Mouse (Mus musculus): ENCODE data around the gene Ifit2. TPM values are rescaled to one million over a fixed set of nuclear protein-coding genes. Genes with fewer than 3 reads are reported as not detected.

Ifit2 gene
- total and polyA plus RNA-seq, 2 experiments from 2014 or later, result 8.2 to 11.5 TPM

- no peak for TF ChIP-seq CTCF (IDR thresholded peaks at IDR 0.05)
- peak; percentile 99 for ATAC-seq (ENCODE audit: low FRiP score)
- Histone ChIP-seq H3K4me1 (ENCODE audit: insufficient read depth, low read length) (0 out of 2 replicates have a peak, but pooled peaks cover 4% of the 10 kb centered on the region), H3K4me2 (ENCODE audit: low read depth, low read length, poor library complexity, severe bottlenecking) (peak within 1 kb of the TSS; percentile 67), H3K27ac (ENCODE audit: low read depth, low read length) (peak within 1 kb of the TSS; percentile 62), H3K9me3 (ENCODE audit: low read length) (no peaks in the 10 kb centered on the region), H3K4me3 (ENCODE audit: low read depth, low read length) (peak within 1 kb of the TSS; percentile 57), H3K9ac (replicated peaks; ENCODE audit: low read length, poor library complexity, severe bottlenecking) (peak within 1 kb of the TSS; percentile 73), H3K27me3 (ENCODE audit: insufficient read depth, low read length) (no peaks in the 10 kb centered on the region), H3K36me3 (ENCODE audit: insufficient read depth, low read length) (no peaks in the 10 kb centered on the region; the same call in 1 of the 2 replicates)
- WGBS, result under 1% methylated on average over 29 of the region's 29 CpGs
- peak; percentile 94 for DNase-seq (ENCODE audit: low spot score)
Observed at GRCm38 (mm10) chr19:34526941-34527682, 23.4 kb upstream of the Ifit2 start, which contains the start of gene Lipa. Lipa (minus strand) TSS chr19:34527474.

DNA sequence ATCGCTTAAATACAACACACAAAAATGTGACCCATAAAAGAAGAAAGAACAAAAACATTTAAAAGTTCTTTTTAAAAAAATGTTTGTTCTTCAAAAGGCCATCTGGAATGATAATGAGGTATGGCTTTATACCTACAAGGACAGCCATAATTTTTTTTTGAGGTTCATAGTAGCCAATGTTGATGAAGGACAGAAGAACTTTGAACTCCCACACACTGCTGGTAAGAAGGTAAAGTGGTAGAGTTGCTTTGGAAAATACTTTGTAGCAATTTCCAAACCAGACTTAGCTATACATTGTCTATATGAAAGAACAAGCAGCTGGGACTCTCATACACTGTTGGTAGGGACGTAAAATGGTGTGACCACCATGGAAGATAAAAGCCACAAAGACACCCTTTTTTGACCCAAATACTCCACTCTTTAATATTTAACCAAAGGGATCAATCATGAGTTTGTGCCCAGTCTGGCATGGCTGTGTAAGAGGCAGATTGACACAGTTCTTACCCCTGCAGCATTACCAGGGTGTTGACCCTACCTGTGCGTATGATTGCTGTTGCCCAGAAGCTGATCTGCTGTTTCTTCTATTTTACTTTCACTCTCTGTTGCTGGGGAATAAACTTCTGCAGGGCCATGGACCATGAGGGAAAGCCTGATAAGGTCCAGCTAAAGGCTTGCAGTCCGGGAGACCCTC lies 18.3 kb upstream of the Ifit2 start:
- Histone ChIP-seq H3K4me2 (ENCODE audit: low read depth, low read length, poor library complexity, severe bottlenecking) (no peak overlapping the region), H3K4me1 (ENCODE audit: insufficient read depth, low read length) (no peaks in the 10 kb centered on the region), H3K36me3 (ENCODE audit: insufficient read depth, low read length) (no peaks in the 10 kb centered on the region), H3K27me3 (ENCODE audit: insufficient read depth, low read length) (no peaks in the 10 kb centered on the region), H3K4me3 (ENCODE audit: low read depth, low read length) (no peak overlapping the region), H3K9me3 (ENCODE audit: low read length) (no peaks in the 10 kb centered on the region), H3K27ac (ENCODE audit: low read depth, low read length) (no peak overlapping the region), H3K9ac (replicated peaks; ENCODE audit: low read length, poor library complexity, severe bottlenecking) (no peak overlapping the region)
- TF ChIP-seq CTCF (IDR thresholded peaks at IDR 0.05), result no peak
- 96% methylated on average over 4 of the region's 4 CpGs for WGBS
- ATAC-seq (ENCODE audit: low FRiP score) (no peak), DNase-seq (ENCODE audit: low spot score) (no peak)

- Histone ChIP-seq H3K4me3 (ENCODE audit: low read depth, low read length) (no peak overlapping the region), H3K4me1 (ENCODE audit: insufficient read depth, low read length) (no peaks in the 10 kb centered on the region), H3K4me2 (ENCODE audit: low read depth, low read length, poor library complexity, severe bottlenecking) (no peak overlapping the region), H3K27ac (ENCODE audit: low read depth, low read length) (no peak overlapping the region), H3K36me3 (ENCODE audit: insufficient read depth, low read length) (no peaks in the 10 kb centered on the region), H3K9ac (replicated peaks; ENCODE audit: low read length, poor library complexity, severe bottlenecking) (no peak overlapping the region), H3K9me3 (ENCODE audit: low read length) (no peaks in the 10 kb centered on the region), H3K27me3 (ENCODE audit: insufficient read depth, low read length) (no peaks in the 10 kb centered on the region)
- no peak for TF ChIP-seq CTCF (IDR thresholded peaks at IDR 0.05)
- WGBS, result 88% methylated on average over 1 of the region's 1 CpGs
- ATAC-seq (ENCODE audit: low FRiP score) (no peak), DNase-seq (ENCODE audit: low spot score) (no peak)
Observed at GRCm38 (mm10) chr19:34539422-34539821, 11.1 kb upstream of the Ifit2 start.

- no peak overlapping the region for H3K4me2 ChIP-seq (ENCODE audit: low read depth, low read length, poor library complexity, severe bottlenecking)
- no peaks in the 10 kb centered on the region for H3K9me3 ChIP-seq (ENCODE audit: low read length)
- ATAC-seq (ENCODE audit: low FRiP score), result no peak
- no peak for DNase-seq (ENCODE audit: low spot score)
- no peak overlapping the region for H3K27ac ChIP-seq (ENCODE audit: low read depth, low read length)
- TF ChIP-seq CTCF (IDR thresholded peaks at IDR 0.05), result no peak
- no peaks in the 10 kb centered on the region for H3K27me3 ChIP-seq (ENCODE audit: insufficient read depth, low read length)
- 91% methylated on average over 4 of the region's 4 CpGs for WGBS
- no peak overlapping the region for H3K4me3 ChIP-seq (ENCODE audit: low read depth, low read length)
- no peaks in the 10 kb centered on the region for H3K4me1 ChIP-seq (ENCODE audit: insufficient read depth, low read length)
- no peaks in the 10 kb centered on the region for H3K36me3 ChIP-seq (ENCODE audit: insufficient read depth, low read length)
- H3K9ac ChIP-seq (replicated peaks; ENCODE audit: low read length, poor library complexity, severe bottlenecking), result no peak overlapping the region
Observed at GRCm38 (mm10) chr19:34546211-34546610, 4.3 kb upstream of the Ifit2 start.

DNA sequence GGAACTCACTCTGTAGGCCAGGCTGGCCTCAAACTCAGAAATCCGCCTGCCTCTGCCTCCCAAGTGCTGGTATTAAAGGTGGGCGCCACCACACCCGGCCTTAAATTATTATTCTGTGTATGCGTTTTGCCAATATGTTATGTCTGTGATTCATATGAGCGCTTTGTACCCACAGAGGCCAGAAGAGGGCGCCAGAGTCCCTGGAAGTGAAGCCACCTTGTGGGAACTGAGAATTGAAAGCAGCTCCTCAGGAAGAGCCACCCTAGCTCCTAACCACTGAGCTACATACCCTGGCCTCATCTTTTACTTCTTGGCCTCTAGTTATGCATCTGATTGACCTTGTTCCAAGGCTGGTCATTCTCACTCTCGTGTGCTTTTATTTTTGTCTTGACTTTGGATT lies 2.5 kb upstream of the Ifit2 start:
- no peaks in the 10 kb centered on the region for H3K27me3 ChIP-seq (ENCODE audit: insufficient read depth, low read length)
- TF ChIP-seq CTCF (IDR thresholded peaks at IDR 0.05), result peak; percentile 76
- no peaks in the 10 kb centered on the region for H3K9me3 ChIP-seq (ENCODE audit: low read length)
- ATAC-seq (ENCODE audit: low FRiP score) (no peak), DNase-seq (ENCODE audit: low spot score) (peak; percentile 73)
- H3K4me2 ChIP-seq (ENCODE audit: low read depth, low read length, poor library complexity, severe bottlenecking), result no peak overlapping the region
- 36% methylated on average over 7 of the region's 7 CpGs for WGBS
- H3K27ac ChIP-seq (ENCODE audit: low read depth, low read length), result no peak overlapping the region
- H3K4me3 ChIP-seq (ENCODE audit: low read depth, low read length), result no peak overlapping the region
- no peak overlapping the region for H3K9ac ChIP-seq (replicated peaks; ENCODE audit: low read length, poor library complexity, severe bottlenecking)
- no peaks in the 10 kb centered on the region; the same call in 1 of the 2 replicates for H3K4me1 ChIP-seq (ENCODE audit: insufficient read depth, low read length)
- H3K36me3 ChIP-seq (ENCODE audit: insufficient read depth, low read length), result no peaks in the 10 kb centered on the region

DNA sequence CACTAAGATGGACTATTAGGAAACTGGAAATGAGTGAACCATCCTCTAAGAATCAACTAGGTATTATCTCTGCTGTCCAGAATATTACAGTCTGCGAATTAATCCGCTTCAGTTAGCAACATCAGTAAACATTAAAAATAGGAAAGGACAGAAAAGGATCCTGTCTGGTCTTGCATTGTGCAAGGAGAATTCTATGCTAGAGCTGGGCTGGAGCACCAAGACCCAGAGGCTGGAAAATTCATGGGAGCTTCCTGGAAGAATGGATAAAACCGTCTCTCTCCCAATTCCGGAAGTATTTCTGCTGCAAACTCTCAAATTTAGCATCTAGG lies 325 bp upstream of the Ifit2 start:
- Histone ChIP-seq H3K9ac (replicated peaks; ENCODE audit: low read length, poor library complexity, severe bottlenecking) (peak overlapping the region; percentile 44; the same call in 1 of the 2 replicates), H3K4me2 (ENCODE audit: low read depth, low read length, poor library complexity, severe bottlenecking) (peak overlapping the region; percentile 73), H3K27me3 (ENCODE audit: insufficient read depth, low read length) (no peaks in the 10 kb centered on the region), H3K9me3 (ENCODE audit: low read length) (no peaks in the 10 kb centered on the region), H3K4me3 (ENCODE audit: low read depth, low read length) (peak overlapping the region; percentile 49), H3K4me1 (ENCODE audit: insufficient read depth, low read length) (peaks cover 6% of the 10 kb centered on the region; the same call in 1 of the 2 replicates), H3K36me3 (ENCODE audit: insufficient read depth, low read length) (no peaks in the 10 kb centered on the region), H3K27ac (ENCODE audit: low read depth, low read length) (peak overlapping the region; percentile 73)
- DNase-seq (ENCODE audit: low spot score) (no peak), ATAC-seq (ENCODE audit: low FRiP score) (no peak; the same call in 1 of the 2 replicates)
- TF ChIP-seq CTCF (IDR thresholded peaks at IDR 0.05), result no peak
- 33% methylated on average over 4 of the region's 4 CpGs for WGBS
